Mouse (Mus musculus): ENCODE data around the gene Gsdma3. TPM values are rescaled to one million over a fixed set of nuclear protein-coding genes. Genes with fewer than 3 reads are reported as not detected.

The Gsdma3 gene
- total RNA-seq, 2 experiments from 2014 or later = 0.16 to 0.39 TPM

Other genes starting within 250 kb of the Gsdma3 start
- gene Tcap, start 242.5 kb upstream of the Gsdma3 start, total RNA-seq (2021) = 1,000 to 10,000 TPM in 1 of 2 experiments, 100 to 1,000 TPM in 1; 673 to 1,120 TPM
- gene Pnmt, start 239.9 kb upstream of the Gsdma3 start, total RNA-seq (2021) = under 1 TPM; 0.39 to 0.53 TPM
- gene Pgap3, start 225.9 kb upstream of the Gsdma3 start, total RNA-seq (2021) = 1 to 10 TPM; 2.2 to 2.9 TPM
- 1 to 10 TPM; 3.9 to 5.3 TPM for gene Erbb2, start 213.9 kb upstream of the Gsdma3 start, total RNA-seq (2021)
- gene Mien1, start 187.4 kb upstream of the Gsdma3 start, total RNA-seq (2021) = 10 to 100 TPM; 27.7 to 30.3 TPM
- not detected for gene Grb7, start 180.0 kb upstream of the Gsdma3 start, total RNA-seq (2021)
- under 1 TPM; 0.10 to 0.18 TPM for gene Ikzf3, start 80.3 kb upstream of the Gsdma3 start, total RNA-seq (2021)
- gene Zpbp2, start 75.3 kb upstream of the Gsdma3 start, total RNA-seq (2021) = not detected
- gene Ormdl3, start 39.0 kb upstream of the Gsdma3 start, total RNA-seq (2021) = 10 to 100 TPM; 18.3 to 18.7 TPM
- not detected for gene Lrrc3c, start 28.1 kb upstream of the Gsdma3 start, total RNA-seq (2021)
- gene Gm12355, start 699 bp upstream of the Gsdma3 start, total RNA-seq (2021) = 1 to 10 TPM; 5.0 to 6.6 TPM
- not detected for gene Gsdma2, start 20.4 kb downstream of the Gsdma3 start, total RNA-seq (2021)
- gene Gsdma, start 38.0 kb downstream of the Gsdma3 start, total RNA-seq (2021) = under 1 TPM in 1 of 2 experiments, not detected in 1; 0.11 TPM
- 10 to 100 TPM; 89.2 to 91.4 TPM for gene Psmd3, start 56.2 kb downstream of the Gsdma3 start, total RNA-seq (2021)
- not detected for gene Csf3, start 74.9 kb downstream of the Gsdma3 start, total RNA-seq (2021)
- 10 to 100 TPM; 40.3 to 42.0 TPM for gene Med24, start 103.1 kb downstream of the Gsdma3 start, total RNA-seq (2021)
- 100 to 1,000 TPM in 1 of 2 experiments, 10 to 100 TPM in 1; 91.8 to 106 TPM for gene Thra, start 114.3 kb downstream of the Gsdma3 start, total RNA-seq (2021)
- 10 to 100 TPM; 27.3 to 64.6 TPM for gene Nr1d1, start 149.0 kb downstream of the Gsdma3 start, total RNA-seq (2021)
- gene Msl1, start 169.2 kb downstream of the Gsdma3 start, total RNA-seq (2021) = 10 to 100 TPM; 49.0 to 55.3 TPM
- gene Casc3, start 178.5 kb downstream of the Gsdma3 start, total RNA-seq (2021) = 10 to 100 TPM; 20.1 to 21.5 TPM
- 1 to 10 TPM in 1 of 2 experiments, under 1 TPM in 1; 0.49 to 1.1 TPM for gene Rapgefl1, start 210.4 kb downstream of the Gsdma3 start, total RNA-seq (2021)
- gene Wipf2, start 237.3 kb downstream of the Gsdma3 start, total RNA-seq (2021) = 1 to 10 TPM; 4.4 to 4.6 TPM